Mouse (Mus musculus): Measurements from ENCODE around the gene Zxdc. TPM values are rescaled to one million over a fixed set of nuclear protein-coding genes. Genes with fewer than 3 reads are reported as not detected.

Zxdc gene
- total and polyA plus RNA-seq, 2 experiments = 9.1 to 9.8 TPM

DNA sequence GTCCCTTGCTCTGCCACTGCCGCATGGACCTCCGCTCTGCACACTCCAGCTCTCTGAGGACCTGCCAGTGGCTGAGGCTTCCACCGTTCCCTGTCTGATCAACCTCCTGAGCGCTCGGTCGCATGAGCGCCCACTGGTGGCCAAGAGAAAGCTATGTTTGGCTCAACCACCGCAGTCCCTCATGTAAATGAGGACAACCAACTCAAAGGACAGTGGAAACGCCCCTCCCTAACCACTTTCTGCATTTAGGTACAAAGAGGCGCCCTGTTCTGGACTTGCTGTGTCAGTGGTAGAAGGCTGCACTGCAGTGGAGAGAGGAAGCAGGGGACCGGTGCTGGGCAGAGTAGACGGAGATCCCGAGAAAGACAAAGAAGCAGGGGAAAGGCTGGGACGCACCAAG is 53.3 kb downstream of the Zxdc start:
- DNase-seq (ENCODE audit: extremely low read depth, low read depth, low spot score) = peak; percentile 84

DNA sequence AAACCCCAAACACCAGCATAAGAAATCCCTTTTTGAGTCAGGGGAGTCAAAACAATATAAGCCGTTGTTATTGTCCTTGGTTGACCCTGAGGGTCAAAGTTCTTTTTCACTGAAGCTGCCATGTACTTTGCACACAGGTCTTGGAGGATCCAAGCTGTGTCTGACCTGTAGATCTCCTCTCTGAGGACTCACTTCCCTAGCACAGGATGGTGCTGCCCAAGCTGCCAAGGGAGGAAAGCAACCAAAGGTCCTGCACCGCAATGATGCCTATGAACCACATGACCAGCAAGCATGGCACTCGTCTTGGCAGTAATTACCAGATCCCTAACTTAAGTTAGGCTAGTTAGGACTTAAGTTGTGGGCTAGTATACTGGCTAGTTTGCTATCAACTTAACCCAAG is 56.1 kb downstream of the Zxdc start:
- WGBS = 67% methylated on average over 3 of the region's 3 CpGs
- no peaks in the 10 kb centered on the region for H3K27me3 ChIP-seq (ENCODE audit: control insufficient read depth, insufficient read depth, low read length)
- H3K4me3 ChIP-seq (ENCODE audit: insufficient read depth, low read depth, low read length) = no peak overlapping the region
- TF ChIP-seq CTCF (IDR thresholded peaks at IDR 0.05; ENCODE audit: low read depth, low read length) (no peak), POLR2A (IDR thresholded peaks at IDR 0.05; ENCODE audit: extremely low read depth, insufficient read depth, low read length) (no peak)
- no peak overlapping the region for H3K9ac ChIP-seq (ENCODE audit: low read depth, low read length)
- H3K4me1 ChIP-seq (ENCODE audit: control insufficient read depth, insufficient read depth, low read length) = peaks cover 14% of the 10 kb centered on the region; the same call in 1 of the 2 replicates
- H3K79me2 ChIP-seq (ENCODE audit: control insufficient read depth, insufficient read depth, low read length) = no peaks in the 10 kb centered on the region
- H3K27ac ChIP-seq (replicated peaks; ENCODE audit: insufficient read depth, low read depth, low read length) = no peak overlapping the region
- DNase-seq (ENCODE audit: extremely low read depth, low read depth, low spot score) = peak; percentile 21
- H3K36me3 ChIP-seq (ENCODE audit: control insufficient read depth, insufficient read depth, low read length) = no peaks in the 10 kb centered on the region

More for the DNA sequence above, 53.3 kb downstream of the Zxdc start:
- WGBS = 10% methylated on average over 14 of the region's 14 CpGs
- H3K4me3 ChIP-seq (ENCODE audit: insufficient read depth, low read depth, low read length) = no peak overlapping the region
- H3K36me3 ChIP-seq (ENCODE audit: control insufficient read depth, insufficient read depth, low read length) = no peaks in the 10 kb centered on the region
- no peaks in the 10 kb centered on the region for H3K27me3 ChIP-seq (ENCODE audit: control insufficient read depth, insufficient read depth, low read length)
- no peaks in the 10 kb centered on the region for H3K79me2 ChIP-seq (ENCODE audit: control insufficient read depth, insufficient read depth, low read length)
- H3K4me1 ChIP-seq (ENCODE audit: control insufficient read depth, insufficient read depth, low read length) = peaks cover 5% of the 10 kb centered on the region; the same call in 1 of the 2 replicates
- H3K9ac ChIP-seq (ENCODE audit: low read depth, low read length) = peak overlapping the region; percentile 15; the same call in 1 of the 2 replicates
- TF ChIP-seq CTCF (IDR thresholded peaks at IDR 0.05; ENCODE audit: low read depth, low read length) = peak; percentile 96
- no peak for TF ChIP-seq POLR2A (IDR thresholded peaks at IDR 0.05; ENCODE audit: extremely low read depth, insufficient read depth, low read length)
- H3K27ac ChIP-seq (replicated peaks; ENCODE audit: insufficient read depth, low read depth, low read length) = no peak overlapping the region

DNA sequence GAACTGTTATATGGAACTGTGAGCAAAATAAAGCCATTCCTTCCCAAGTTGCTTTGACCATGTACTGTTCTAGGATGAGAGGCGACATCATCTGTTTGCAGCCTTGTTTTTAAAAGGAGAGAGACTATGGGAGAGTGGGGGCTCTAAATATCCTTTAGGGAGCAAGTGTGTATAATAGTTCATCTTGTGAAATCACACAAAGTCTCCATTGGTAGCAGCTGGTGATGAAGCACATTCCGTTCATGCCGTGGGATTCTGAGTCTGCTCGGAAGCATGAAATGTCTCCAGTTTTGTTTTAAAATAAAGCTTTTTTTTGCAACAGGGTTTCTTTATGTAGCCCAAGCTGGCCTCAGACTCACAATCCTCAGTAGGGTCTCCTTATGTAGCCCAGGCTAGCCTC is 56.7 kb downstream of the Zxdc start:
- TF ChIP-seq POLR2A (IDR thresholded peaks at IDR 0.05; ENCODE audit: extremely low read depth, insufficient read depth, low read length) (no peak), CTCF (IDR thresholded peaks at IDR 0.05; ENCODE audit: low read depth, low read length) (no peak)
- 95% methylated on average over 4 of the region's 4 CpGs for WGBS
- no peaks in the 10 kb centered on the region for H3K36me3 ChIP-seq (ENCODE audit: control insufficient read depth, insufficient read depth, low read length)
- DNase-seq (ENCODE audit: extremely low read depth, low read depth, low spot score) = no peak
- peaks cover 14% of the 10 kb centered on the region; the same call in 1 of the 2 replicates for H3K4me1 ChIP-seq (ENCODE audit: control insufficient read depth, insufficient read depth, low read length)
- H3K27me3 ChIP-seq (ENCODE audit: control insufficient read depth, insufficient read depth, low read length) = no peaks in the 10 kb centered on the region
- no peak overlapping the region for H3K27ac ChIP-seq (replicated peaks; ENCODE audit: insufficient read depth, low read depth, low read length)
- H3K79me2 ChIP-seq (ENCODE audit: control insufficient read depth, insufficient read depth, low read length) = no peaks in the 10 kb centered on the region
- no peak overlapping the region for H3K9ac ChIP-seq (ENCODE audit: low read depth, low read length)
- H3K4me3 ChIP-seq (ENCODE audit: insufficient read depth, low read depth, low read length) = no peak overlapping the region

DNA sequence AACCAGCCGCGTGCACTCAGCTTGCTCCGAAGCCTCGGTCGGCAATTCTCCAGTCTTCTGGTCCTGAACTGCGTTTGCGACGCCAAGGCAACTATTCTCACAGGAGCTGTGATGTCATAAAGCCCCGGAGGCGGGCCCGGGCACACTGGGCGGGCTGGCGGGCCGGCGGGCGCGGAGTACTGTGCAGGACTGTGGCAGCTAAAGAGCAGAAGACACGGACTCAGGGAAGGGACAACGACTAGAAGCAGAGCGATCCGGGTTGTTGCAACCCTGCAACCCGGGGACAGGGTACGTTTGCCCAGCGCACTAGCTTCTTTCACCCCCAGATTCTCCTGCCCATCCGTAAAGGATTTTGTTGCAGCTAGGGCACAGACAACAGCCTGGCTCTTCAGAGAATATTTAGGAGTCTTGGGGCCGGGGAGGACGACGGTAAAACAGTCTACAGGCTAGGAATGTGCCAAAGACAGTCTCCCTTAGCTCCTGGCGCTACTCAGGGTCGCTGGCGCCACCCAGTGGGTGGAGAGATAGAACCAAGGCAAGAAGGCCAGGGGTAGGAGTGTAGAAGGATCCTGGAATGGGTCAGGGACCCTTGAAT is 59.2 kb downstream of the Zxdc start, which contains the start of gene Cfap100:
Cfap100 (minus strand) TSS at position 418 of the 595 bp plus-strand sequence.
- H3K4me3 ChIP-seq (ENCODE audit: insufficient read depth, low read depth, low read length) = peak within 1 kb of the TSS; percentile 48
- peaks cover 10% of the 10 kb centered on the region; the same call in 1 of the 2 replicates for H3K4me1 ChIP-seq (ENCODE audit: control insufficient read depth, insufficient read depth, low read length)
- H3K79me2 ChIP-seq (ENCODE audit: control insufficient read depth, insufficient read depth, low read length) = no peaks in the 10 kb centered on the region
- WGBS = under 1% methylated on average over 31 of the region's 31 CpGs
- H3K9ac ChIP-seq (ENCODE audit: low read depth, low read length) = peak within 1 kb of the TSS; percentile 76
- DNase-seq (ENCODE audit: extremely low read depth, low read depth, low spot score) = peak; percentile 70
- peak; percentile 55; the same call in 1 of the 2 replicates for TF ChIP-seq POLR2A (IDR thresholded peaks at IDR 0.05; ENCODE audit: extremely low read depth, insufficient read depth, low read length)
- peak; percentile 83 for TF ChIP-seq CTCF (IDR thresholded peaks at IDR 0.05; ENCODE audit: low read depth, low read length)
- no peaks in the 10 kb centered on the region for H3K27me3 ChIP-seq (ENCODE audit: control insufficient read depth, insufficient read depth, low read length)
- peak within 1 kb of the TSS; percentile 77 for H3K27ac ChIP-seq (replicated peaks; ENCODE audit: insufficient read depth, low read depth, low read length)
- H3K36me3 ChIP-seq (ENCODE audit: control insufficient read depth, insufficient read depth, low read length) = no peaks in the 10 kb centered on the region

DNA sequence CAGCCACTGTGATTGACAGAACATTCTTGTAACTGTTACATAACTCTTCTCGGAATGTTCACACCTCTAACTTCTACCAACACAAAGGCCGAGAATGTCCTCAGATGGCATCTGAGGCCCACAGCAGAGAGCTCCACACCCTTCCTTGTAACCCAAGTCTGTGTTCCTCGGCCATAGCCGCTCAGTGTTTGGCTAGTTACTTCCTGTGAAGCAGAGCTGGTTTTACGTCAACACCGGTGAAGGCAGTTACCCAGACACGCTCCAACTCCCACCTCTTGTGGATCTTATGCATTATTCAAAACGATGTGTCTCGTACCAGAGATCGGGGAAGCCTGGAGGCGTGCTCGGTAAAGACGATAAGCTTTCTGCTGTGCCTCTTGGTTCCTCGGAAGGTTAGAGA is 60.6 kb downstream of the Zxdc start:
- Histone ChIP-seq H3K36me3 (ENCODE audit: control insufficient read depth, insufficient read depth, low read length) (no peaks in the 10 kb centered on the region), H3K4me1 (ENCODE audit: control insufficient read depth, insufficient read depth, low read length) (peaks cover 14% of the 10 kb centered on the region), H3K4me3 (ENCODE audit: insufficient read depth, low read depth, low read length) (no peak overlapping the region), H3K27me3 (ENCODE audit: control insufficient read depth, insufficient read depth, low read length) (no peaks in the 10 kb centered on the region), H3K9ac (ENCODE audit: low read depth, low read length) (peak overlapping the region; percentile 6; the same call in 1 of the 2 replicates), H3K79me2 (ENCODE audit: control insufficient read depth, insufficient read depth, low read length) (no peaks in the 10 kb centered on the region), H3K27ac (replicated peaks; ENCODE audit: insufficient read depth, low read depth, low read length) (no peak overlapping the region)
- WGBS = 78% methylated on average over 14 of the region's 14 CpGs
- TF ChIP-seq POLR2A (IDR thresholded peaks at IDR 0.05; ENCODE audit: extremely low read depth, insufficient read depth, low read length) = no peak
- TF ChIP-seq CTCF (IDR thresholded peaks at IDR 0.05; ENCODE audit: low read depth, low read length) = no peak
- peak; percentile 23 for DNase-seq (ENCODE audit: extremely low read depth, low read depth, low spot score)

DNA sequence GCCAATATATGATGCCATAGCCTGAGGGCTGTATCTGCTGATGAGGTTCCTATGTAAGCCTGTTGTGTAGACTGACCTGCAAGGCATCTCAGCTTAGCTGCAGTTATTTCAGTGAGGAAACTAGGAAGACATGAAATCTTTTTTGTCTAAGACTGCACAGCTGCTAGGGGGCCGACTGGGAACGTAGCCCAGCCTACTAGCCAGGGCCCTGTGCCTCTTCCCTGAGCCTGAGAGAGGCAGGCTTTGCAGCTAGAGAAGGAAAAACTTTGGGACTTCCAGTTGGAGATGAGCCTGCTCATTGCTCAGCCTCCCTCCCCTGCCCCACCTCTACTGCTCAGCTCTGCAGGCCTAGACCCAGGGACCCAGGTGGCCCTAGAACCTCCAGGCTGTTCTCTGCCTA is 62.2 kb downstream of the Zxdc start:
- WGBS = 78% methylated on average over 2 of the region's 2 CpGs
- H3K27ac ChIP-seq (replicated peaks; ENCODE audit: insufficient read depth, low read depth, low read length) = no peak overlapping the region

More for the DNA sequence above, 62.2 kb downstream of the Zxdc start:
- DNase-seq (ENCODE audit: extremely low read depth, low read depth, low spot score) = no peak
- no peak overlapping the region for H3K9ac ChIP-seq (ENCODE audit: low read depth, low read length)
- H3K27me3 ChIP-seq (ENCODE audit: control insufficient read depth, insufficient read depth, low read length) = no peaks in the 10 kb centered on the region
- TF ChIP-seq CTCF (IDR thresholded peaks at IDR 0.05; ENCODE audit: low read depth, low read length) (no peak), POLR2A (IDR thresholded peaks at IDR 0.05; ENCODE audit: extremely low read depth, insufficient read depth, low read length) (no peak)
- no peak overlapping the region for H3K4me3 ChIP-seq (ENCODE audit: insufficient read depth, low read depth, low read length)
- H3K36me3 ChIP-seq (ENCODE audit: control insufficient read depth, insufficient read depth, low read length) = no peaks in the 10 kb centered on the region
- H3K4me1 ChIP-seq (ENCODE audit: control insufficient read depth, insufficient read depth, low read length) = peaks cover 24% of the 10 kb centered on the region
- no peaks in the 10 kb centered on the region for H3K79me2 ChIP-seq (ENCODE audit: control insufficient read depth, insufficient read depth, low read length)

Measured in liver, adult 2 months (tissue).